Mouse (Mus musculus) adipocyte (in vitro differentiated cells): ENCODE results near the gene Dcxr.
"Not testable (repeated sequence)": the region's sequence is repeated elsewhere in the genome, so short reads cannot be mapped to it uniquely, and the experiment has no call there.

Experiments
- DNase-seq: peaks from one replicate; pipeline ENCODE4 v3.0.0-alpha.2; 2016; ENCODE audit warnings: low spot score

The Dcxr gene

DNA sequence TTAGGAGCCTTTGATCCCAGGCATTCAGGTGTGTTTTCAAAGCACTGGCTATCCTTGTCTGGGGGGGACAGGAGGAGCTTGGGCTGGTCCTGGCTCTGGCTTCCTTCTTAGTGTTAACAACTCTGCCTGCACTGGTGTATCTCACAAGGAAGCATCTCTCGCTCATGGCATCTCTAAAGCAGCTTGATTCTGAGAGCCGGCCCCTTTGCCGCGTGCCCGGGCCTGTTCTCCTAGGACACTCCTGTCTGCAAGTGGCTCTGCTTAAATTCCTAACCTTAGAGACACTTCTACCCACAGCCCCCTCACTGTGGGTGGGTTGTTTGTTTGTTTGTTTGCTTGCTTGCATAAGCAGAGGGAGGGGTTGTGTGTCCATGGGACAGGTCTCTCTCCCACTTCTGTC is 19.1 kb downstream of the Dcxr start:
- no peak for DNase-seq

DNA sequence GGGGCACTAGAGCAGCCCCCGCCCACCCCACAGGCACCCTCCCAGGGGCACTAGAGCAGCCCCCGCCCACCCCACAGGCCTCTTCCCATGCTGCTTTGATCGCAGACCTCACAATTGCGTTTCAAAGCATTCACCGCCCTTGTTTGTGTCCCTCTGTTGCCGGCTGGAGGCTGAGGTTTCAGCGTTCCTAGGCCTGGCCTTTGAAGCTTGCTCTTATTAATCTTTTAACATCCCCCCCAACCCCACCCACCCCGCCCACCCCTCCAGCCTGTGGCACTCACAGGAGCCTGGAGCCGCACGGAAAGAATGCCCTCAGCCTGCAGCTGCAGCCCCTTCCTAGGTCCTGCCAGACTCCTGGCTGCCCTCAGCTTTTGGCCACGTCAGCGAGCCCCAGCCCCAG is 19.9 kb downstream of the Dcxr start:
- DNase-seq: no peak

DNA sequence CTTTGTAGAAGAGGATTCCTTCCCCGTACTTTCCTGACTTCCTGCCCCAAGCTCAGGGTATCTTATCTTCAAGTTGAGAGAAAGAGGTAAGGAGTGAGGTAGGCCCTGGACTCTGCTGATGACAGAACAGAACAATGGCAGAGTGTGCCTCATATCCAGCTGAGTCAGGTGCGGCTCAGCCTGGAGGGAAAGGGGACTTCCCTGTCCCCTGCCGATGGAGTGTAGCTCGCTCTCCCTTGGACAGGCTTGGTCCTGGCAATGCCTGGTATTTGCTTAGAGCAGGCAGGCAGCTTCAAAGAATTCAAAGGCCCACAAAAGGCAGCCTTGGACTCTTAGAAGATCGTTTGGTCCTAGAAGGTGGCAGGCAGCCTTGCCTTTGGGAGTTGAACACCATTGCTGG is 21.0 kb downstream of the Dcxr start:
- DNase-seq: no peak

DNA sequence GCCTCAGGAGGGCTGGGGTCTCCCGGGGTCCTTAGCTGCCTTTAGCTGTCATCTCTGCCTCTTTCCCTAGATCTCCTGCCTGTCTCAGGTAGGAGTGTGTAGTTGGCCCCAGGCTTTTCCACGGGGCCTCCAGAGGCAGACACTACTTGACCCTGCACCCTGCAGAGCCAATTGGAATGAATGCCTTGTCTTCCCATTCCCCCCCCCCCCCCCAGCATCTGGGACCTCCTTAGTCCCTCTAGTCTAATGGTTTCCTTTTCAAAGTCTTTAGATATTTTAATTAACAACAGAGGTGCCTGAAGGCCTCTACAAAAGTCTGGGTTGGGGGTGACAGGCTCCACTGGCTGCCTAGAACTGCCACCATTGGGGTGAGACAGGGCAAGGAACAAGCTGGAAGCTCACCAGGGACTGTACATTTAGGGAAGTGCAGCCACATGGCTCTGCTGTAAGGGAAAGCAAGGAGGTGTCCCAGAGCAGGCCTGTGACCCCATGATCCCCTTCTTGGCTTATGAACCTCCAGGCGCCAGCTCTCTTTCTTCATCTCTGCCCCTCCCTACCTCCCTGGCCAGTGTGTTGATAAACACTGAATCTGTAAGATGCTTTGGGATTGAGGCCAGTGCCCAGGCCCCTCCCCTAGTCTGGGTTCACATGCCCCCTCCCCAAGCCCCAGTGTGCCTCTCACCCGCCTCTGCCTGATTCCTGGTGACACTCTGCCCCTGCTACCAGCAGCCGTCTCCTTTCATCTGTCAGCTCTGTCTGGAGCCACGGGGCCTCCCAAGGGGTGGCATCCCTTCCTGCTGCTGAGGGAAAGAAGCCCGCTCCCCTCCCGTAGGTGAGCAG is 22.4 kb downstream of the Dcxr start:
- DNase-seq: no peak

DNA sequence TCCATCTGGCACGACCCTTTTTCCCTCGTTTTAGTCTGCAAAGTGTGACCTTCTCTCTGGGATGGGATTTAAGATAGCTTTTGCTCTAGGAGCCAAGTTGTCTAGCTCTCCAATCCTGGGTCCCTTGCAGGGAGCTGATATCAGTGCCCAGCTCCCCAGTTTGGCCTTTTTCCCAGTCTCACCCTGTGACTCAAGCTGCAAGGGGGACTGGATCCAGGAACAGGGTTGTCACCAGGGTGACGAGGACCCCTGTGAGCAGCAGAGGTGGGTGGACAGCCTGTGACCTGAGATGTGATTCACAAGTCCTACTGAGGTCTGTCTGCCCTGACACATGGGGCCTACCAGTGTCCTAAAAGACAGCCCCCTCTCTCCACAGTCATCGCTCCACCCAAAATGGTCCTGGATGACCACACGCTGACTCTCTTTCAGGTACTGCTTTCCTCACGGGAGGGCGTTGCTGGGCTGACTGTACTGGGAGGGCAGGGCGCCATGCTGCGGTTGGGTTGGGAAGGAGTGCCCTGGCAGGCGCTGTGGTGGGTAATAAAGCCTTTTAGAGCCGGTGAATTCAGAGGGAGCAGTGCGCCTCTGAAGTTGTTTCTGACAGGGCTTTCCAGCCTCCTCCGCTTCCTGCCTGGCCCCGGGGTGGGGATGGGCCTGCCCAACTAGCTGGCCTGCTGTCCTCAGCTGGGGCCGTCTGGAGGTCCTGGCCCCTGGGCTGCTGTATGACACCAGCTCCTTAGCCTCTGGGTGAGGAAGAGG is 23.2 kb downstream of the Dcxr start:
- no peak for DNase-seq

DNA sequence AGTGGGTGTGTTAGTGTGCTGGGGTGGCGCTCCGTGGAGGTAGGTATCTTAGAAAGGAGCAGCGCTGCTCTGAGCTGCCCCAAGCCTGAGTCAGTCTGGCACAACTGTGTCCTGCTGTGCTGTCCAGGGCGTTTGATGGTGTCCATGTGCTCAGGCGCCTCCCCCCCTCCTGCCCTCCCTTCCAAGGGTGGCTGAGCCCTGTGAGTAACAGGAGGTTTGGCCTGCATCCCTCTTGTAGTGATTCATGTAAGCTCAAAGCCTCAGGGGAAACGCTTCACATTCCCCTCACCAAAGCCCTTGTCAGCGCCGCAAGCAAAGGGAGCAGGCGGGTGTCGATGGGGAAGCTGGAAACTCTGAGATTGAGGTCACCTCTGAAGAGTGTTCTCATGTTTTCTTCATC is 29.3 kb downstream of the Dcxr start:
- peak; percentile 75 for DNase-seq

DNA sequence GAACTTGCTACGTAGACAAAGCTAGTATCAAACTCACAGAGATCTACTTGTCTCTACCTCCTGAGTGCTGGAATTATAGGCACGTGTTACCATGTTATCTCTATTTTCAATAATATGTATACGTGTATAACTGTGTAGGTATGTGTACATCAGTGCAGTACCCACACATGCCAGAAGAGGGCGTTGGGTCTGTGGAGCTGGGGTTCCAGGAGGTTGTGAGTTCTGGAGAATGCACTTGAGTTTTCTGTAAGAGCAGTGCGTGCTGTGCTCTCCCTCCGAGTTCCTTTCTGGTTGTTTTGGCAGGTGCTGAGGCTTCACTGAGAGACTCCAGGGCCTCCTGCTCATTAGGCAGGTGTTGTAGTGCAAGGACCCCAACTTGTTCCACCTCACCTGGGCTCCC is 30.5 kb downstream of the Dcxr start:
- no peak for DNase-seq

DNA sequence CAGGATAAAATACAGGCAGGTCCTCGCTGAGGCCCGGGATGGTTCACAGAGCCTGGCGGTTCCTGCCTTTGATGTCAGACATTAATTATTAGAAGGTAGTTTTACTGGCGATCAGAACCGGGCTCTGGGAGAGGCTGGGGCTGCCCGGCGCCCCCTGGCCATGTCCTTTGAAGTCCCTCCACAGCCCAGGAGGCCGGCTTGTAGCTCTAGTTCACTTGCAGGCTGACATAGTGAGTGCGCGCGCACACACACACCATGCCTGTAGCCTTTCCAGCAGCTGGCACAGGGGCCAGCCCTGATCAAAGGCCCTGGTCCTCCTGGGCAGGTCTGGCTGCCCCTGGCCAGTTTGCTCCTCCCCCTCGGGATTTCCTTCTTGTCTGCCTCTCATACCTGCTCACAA is 31.4 kb downstream of the Dcxr start:
- no peak for DNase-seq

DNA sequence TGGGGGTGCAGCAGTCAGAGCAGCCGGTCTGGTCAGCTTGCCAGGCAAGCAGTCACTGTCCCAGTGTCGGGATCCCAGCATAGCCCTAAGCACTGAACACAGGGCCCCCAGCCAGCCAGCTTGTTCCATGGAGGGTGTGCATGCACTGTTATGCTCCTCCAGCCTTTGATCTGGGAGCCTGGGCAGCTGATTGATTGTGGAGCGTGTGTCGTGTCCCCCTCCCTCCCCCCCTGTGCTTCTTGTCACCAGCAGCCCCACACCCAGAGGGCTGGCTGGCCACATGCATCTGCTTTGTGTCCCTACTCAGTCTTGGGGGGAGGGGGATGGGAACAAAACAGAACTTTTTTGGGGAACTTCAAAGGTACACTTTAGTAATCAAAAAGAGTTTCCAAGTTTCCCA is 31.9 kb downstream of the Dcxr start:
- no peak for DNase-seq

DNA sequence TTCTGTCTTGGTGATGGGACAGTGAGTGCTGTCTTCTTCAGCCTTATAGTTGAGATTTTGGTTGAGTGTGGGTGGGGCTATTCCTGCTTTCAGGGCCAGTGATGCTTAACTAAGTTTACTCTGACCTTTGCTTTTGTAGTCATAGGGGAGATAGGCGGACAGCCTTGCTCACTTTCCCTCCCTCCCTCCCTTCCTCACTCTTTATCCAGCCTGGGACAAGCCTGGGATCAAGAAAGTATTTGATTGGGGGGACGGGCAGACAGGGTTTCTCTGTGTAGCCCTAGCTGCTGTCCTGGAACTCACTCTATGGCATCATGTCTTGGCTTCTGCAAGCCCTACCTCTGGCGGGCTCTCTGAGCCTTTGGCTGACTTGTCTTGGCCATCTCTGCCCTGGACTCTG is 33.6 kb downstream of the Dcxr start:
- DNase-seq: no peak

DNA sequence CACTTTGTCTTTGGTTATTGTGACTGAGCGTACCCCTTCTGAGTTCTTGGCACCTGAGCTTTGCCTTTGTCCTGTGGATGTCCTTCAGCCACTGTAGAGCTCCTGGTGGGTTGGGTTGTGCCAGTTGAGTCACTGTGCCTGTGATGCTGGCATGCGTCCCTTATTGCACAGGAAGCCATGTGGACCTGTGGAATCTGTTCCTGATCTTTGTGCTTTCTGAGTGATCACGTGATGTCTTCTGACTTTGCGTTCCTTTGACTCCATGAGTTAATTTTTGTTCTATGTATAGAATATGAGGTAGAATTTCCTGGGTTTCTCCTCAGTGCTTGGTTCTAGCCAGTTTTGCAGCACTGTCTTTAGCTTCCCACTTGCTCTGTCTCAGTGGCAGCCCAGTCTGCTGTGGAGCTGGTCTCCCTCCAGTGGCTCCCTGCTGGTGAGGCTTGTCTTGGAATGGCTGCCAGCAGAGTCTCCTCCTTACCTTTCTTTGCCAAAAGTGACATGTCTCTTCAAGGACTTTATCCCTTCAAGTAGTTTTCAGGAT is 34.5 kb downstream of the Dcxr start:
- peak; percentile 39 for DNase-seq

DNA sequence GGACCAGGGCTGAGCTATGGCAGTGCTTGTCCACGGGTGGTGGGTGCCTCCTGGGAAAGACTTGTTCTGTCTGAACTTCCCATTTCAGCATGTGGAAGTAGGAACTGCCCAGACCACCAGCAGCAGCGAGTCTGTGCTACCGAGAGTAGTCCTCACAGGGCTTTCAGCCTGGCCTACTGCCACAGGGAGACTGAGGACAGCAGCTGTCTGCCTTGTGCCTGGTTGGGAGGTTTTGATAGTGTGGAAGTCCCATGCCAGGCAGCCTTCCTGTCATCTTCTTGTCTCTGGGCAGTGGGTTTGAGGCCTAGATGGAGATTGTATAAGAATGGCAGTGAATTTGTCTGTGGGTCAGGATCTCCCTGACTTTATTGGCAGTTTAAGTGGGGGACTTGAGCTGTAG is 37.7 kb downstream of the Dcxr start:
- DNase-seq: no peak

DNA sequence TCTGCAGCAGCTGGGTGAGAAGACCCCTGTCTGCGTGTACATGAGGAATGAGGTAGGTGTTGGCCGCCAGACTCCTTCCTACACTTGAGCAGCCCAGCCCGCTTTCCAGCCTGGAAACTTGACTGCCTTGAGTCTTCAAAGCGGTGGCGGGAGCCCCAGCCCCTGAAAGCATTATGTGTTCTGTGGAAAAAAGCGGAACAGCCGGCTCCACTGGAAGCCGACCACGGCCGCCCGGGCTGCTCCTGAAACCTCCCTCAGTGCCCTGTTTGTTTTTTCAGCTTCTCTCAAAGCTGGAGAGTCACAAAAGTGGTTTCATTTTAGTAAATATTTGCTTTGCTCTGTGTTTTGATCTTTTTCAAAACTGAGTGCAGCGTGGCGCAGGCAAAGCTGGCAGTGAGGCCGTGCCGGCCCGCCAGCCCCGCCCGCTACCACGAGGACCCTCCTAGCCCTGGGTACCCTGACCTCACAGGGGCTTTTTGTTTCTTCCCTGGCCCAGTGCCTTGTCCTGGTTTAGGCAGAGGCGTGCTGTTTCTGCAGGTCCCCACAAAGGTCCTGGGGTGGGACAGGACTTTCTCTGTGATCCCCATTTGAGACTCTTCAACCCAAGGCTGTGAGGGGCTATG is 40.3 kb downstream of the Dcxr start:
- no peak for DNase-seq

DNA sequence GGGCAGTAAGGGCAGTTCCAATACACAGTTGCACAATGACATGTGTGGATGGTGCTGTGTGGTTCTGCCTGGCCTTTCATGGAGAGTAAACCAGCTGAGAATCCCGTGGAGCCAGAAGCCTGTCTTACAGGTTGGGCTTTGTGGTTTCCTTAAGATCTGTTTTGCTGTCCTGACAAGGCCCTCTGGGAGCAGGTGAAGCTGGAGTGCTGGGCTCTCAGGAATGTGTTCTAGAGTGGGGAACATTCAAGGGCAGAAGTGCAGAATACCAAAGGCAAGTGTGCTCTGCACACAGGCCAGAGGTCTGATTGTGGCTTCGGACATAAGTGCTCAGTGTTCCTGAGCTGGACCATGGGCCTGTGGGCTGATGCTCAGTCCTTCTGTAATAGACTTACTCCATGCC is 42.4 kb downstream of the Dcxr start:
- DNase-seq: no peak

DNA sequence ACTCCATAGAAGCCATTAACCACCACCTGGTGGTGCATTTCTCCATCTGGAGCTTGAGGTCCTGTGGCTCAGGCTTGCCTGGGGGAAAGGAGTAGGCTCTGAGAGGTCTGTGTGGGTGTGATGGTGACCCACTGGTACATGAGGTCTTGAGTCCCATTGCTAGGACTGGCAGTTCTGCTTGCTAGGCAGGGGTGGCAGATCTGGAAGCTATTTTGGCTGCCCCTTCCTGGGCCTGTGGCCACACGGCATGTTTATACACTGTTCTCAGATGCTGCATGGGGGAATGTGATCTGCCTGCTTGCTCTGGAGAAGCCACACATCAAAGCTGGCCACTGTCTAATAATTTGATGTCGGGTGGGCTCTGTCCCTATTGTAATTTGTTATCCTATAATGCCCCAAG is 43.0 kb downstream of the Dcxr start:
- DNase-seq: no peak

DNA sequence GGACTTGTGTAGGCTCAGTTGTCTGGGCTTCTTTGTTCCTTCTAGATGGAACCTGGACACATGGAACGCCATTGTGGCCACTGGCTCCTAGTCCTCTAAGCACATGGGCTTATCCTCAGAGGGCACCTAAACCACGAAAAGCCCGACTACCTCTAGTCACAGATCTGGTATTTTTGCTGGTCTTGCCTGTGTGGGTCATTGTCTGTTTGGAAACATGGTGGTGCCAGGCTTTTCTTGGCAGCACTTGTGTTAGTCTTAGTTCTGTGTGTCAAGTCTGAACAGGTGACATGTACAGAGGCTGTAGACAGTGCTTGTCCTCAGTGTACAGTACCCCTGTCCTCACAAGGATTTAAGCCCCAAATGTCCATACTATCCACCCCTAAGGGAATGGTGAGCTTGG is 43.5 kb downstream of the Dcxr start:
- no peak for DNase-seq

DNA sequence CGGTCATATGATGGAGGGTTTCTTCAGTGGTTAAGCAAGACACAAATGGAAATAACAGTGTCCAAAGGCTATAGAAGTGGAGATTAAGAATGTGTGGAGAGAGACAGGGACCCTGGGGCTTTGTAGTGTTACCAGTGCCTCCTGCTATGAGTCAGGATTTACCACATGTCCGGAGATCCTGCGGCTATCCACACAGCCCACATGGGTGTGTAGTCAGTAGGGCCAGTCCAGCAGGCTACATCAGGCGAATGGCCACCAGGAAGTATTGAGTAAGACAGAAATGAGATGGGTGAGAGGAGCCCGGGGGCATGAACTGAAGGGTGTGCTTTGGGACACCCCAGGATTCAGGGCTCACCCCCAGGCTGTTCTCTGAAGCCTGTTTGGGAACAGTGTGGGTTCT is 44.4 kb downstream of the Dcxr start:
- no peak for DNase-seq

DNA sequence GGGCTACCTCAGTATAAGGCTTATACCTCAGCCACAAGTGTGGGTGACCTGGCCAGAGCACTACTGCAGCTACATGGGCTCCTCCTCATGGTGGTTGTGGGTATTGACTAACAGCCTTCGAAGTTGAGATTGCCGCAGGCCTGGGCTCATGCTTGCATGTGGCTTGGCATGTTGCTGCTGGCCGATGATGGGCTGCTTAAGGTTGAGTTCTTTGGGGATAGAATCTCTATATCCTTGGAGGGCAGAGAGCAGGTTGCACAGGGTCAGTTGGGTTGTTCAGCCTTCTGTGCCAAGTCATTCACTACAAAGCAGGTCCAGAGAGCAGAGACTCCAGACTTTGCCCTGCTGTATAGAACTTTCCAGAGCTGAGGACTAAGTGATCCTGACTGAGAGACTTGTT is 47.2 kb downstream of the Dcxr start:
- DNase-seq: peak; percentile 53

DNA sequence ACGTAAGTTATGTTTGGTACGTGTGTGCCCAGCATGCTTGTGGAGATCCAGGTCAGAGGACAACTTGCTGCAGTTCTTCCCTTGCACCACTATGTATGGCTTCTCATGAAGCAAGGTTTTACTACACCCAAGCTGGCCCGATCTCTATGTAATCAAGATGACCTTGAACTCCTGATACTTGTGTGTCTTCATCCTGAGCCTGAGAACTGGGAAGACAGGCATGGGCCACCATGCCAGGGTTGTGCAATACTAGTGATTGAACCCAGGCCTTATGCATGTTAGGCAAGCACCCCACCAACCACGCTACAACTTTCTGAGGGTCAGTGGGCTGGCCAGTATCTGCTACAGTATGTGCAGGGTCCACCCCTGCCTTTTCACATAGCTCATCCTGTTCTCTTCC is 50.1 kb downstream of the Dcxr start:
- DNase-seq: no peak

DNA sequence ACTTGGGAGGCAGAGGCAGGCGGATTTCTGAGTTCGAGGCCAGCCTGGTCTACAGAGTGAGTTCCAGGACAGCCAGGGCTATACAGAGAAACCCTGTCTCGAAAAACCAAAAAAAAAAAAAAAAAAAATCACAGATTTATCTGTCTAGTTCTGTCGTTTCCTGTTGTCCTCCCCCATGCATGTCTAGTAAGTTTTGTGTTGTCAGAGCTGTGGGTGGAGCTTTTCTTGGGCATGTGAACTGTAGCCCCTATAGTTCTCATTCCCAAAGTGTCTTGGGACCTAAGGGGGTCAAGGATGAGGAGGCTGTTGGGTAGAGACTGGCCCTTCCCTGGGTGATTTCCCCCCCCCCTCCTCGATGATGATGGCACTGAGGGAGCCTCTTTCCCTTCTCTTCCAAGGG is 51.2 kb downstream of the Dcxr start:
- DNase-seq: not testable (repeated sequence)
